Comparison of ENCODE assay signal across 30 mouse cellular contexts in genomic region chr13:51819351-51819750, GRCm38 (mm10). TPM values are rescaled to one million over a fixed set of nuclear protein-coding genes. Genes with fewer than 3 reads are reported as not detected.
A peak's percentile ranks its signal among the peaks of the same experiment; 100 is the strongest.
DNase-seq lines count a peak whose midpoint lies in the region; ATAC-seq and TF ChIP-seq lines count a peak whose summit lies in the region.
"Had no signal": no experiment of that assay in that cellular context is flagged by ENCODE, and none has a peak within 500 bp of the region (broad histone marks: within the 10 kb centered on the region; RNA-seq: fewer than 3 reads in every experiment).

No protein-coding gene starts in this region.

- no peak overlapping the region for H3K4me2 ChIP-seq in kidney, postnatal 0 days (ENCODE audit: low read length)
- H3K4me2 ChIP-seq in intestine, embryonic 15.5 days (replicated peaks), result no peak overlapping the region
- H3K4me2 ChIP-seq in forebrain, embryonic 16.5 days (ENCODE audit: low read length), result no peak overlapping the region
- H3K4me2 ChIP-seq: embryonic facial prominence, embryonic 13.5 days; forebrain, embryonic 12.5 days; forebrain, embryonic 15.5 days; heart, embryonic 13.5 days; hindbrain, embryonic 14.5 days had no signal

- H3K4me3 ChIP-seq in kidney, postnatal 0 days (replicated peaks; ENCODE audit: low read depth, low read length), result no peak overlapping the region
- H3K4me3 ChIP-seq in intestine, embryonic 15.5 days (replicated peaks), result no peak overlapping the region
- H3K4me3 ChIP-seq in forebrain, embryonic 16.5 days (replicated peaks; ENCODE audit: low read length), result no peak overlapping the region
- H3K4me3 ChIP-seq: embryonic facial prominence, embryonic 10.5 days; embryonic facial prominence, embryonic 13.5 days; erythroblast, embryonic 14.5 days; forebrain, embryonic 12.5 days; forebrain, embryonic 15.5 days; heart, adult 2 months; heart, embryonic 10.5 days; heart, embryonic 13.5 days had no signal

- no peaks in the 10 kb centered on the region for H3K27me3 ChIP-seq in kidney, postnatal 0 days (ENCODE audit: insufficient read depth, low read length)
- H3K27me3 ChIP-seq in intestine, embryonic 15.5 days (replicated peaks), result no peaks in the 10 kb centered on the region
- no peaks in the 10 kb centered on the region for H3K27me3 ChIP-seq in forebrain, embryonic 16.5 days (replicated peaks; ENCODE audit: control insufficient read depth, insufficient read depth, low read length)
- H3K27me3 ChIP-seq: CH12.LX; embryonic facial prominence, embryonic 13.5 days; forebrain, embryonic 12.5 days; forebrain, embryonic 15.5 days; heart, embryonic 13.5 days; Patski had no signal

- no peak for TF ChIP-seq CTCF in kidney, postnatal 0 days (IDR thresholded peaks at IDR 0.05; ENCODE audit: low read depth)

- no peaks in the 10 kb centered on the region for H3K4me1 ChIP-seq in kidney, postnatal 0 days (replicated peaks; ENCODE audit: insufficient read depth, low read length)
- H3K4me1 ChIP-seq in intestine, embryonic 15.5 days (replicated peaks), result peaks cover 25% of the 10 kb centered on the region
- peaks cover 11% of the 10 kb centered on the region for H3K4me1 ChIP-seq in forebrain, embryonic 16.5 days (replicated peaks; ENCODE audit: control insufficient read depth, insufficient read depth, low read length)

- no peaks in the 10 kb centered on the region for H3K36me3 ChIP-seq in kidney, postnatal 0 days (ENCODE audit: insufficient read depth, low read length)
- H3K36me3 ChIP-seq in intestine, embryonic 15.5 days, result no peaks in the 10 kb centered on the region
- no peaks in the 10 kb centered on the region for H3K36me3 ChIP-seq in forebrain, embryonic 16.5 days (ENCODE audit: control insufficient read depth, insufficient read depth)
- H3K36me3 ChIP-seq: embryonic facial prominence, embryonic 10.5 days; embryonic facial prominence, embryonic 13.5 days; forebrain, embryonic 12.5 days; forebrain, embryonic 15.5 days; G1E; heart, embryonic 10.5 days; heart, embryonic 13.5 days had no signal

- WGBS in kidney, postnatal 0 days, result 75% methylated on average over 6 of the region's 6 CpGs
- 78% methylated on average over 6 of the region's 6 CpGs for WGBS in intestine, embryonic 15.5 days
- WGBS in forebrain, embryonic 16.5 days, result 80% methylated on average over 6 of the region's 6 CpGs

- no peak for ATAC-seq in kidney, postnatal 0 days (replicated peaks; ENCODE audit: low FRiP score, low read depth)
- ATAC-seq in intestine, embryonic 15.5 days, result no peak
- no peak for ATAC-seq in forebrain, embryonic 16.5 days
- ATAC-seq: forebrain, embryonic 15.5 days; hindbrain, postnatal 0 days; inflammation-experienced regulatory T-cells, adult 6 months; intestine, postnatal 0 days; Patski had no signal

- H3K9ac ChIP-seq in kidney, postnatal 0 days (ENCODE audit: low read depth, low read length), result no peak overlapping the region
- no peak overlapping the region for H3K9ac ChIP-seq in intestine, embryonic 15.5 days
- no peak overlapping the region for H3K9ac ChIP-seq in forebrain, embryonic 16.5 days (replicated peaks; ENCODE audit: low read depth, low read length)
- H3K9ac ChIP-seq: embryonic facial prominence, embryonic 13.5 days; forebrain, embryonic 12.5 days; forebrain, embryonic 15.5 days; heart, embryonic 13.5 days; hindbrain, embryonic 14.5 days had no signal

- H3K9me3 ChIP-seq in kidney, postnatal 0 days (replicated peaks; ENCODE audit: low read length), result no peaks in the 10 kb centered on the region
- H3K9me3 ChIP-seq in intestine, embryonic 15.5 days, result no peaks in the 10 kb centered on the region
- no peaks in the 10 kb centered on the region for H3K9me3 ChIP-seq in forebrain, embryonic 16.5 days (ENCODE audit: control insufficient read depth, low read length)
- H3K9me3 ChIP-seq: embryonic facial prominence, embryonic 13.5 days; forebrain, embryonic 15.5 days; heart, embryonic 10.5 days; heart, embryonic 13.5 days had no signal

- peak overlapping the region; percentile 25; the same call in 1 of the 2 replicates for H3K27ac ChIP-seq in kidney, postnatal 0 days
- H3K27ac ChIP-seq in intestine, embryonic 15.5 days, result no peak overlapping the region
- H3K27ac ChIP-seq in forebrain, embryonic 16.5 days (ENCODE audit: low read length), result no peak overlapping the region
- H3K27ac ChIP-seq: embryonic facial prominence, embryonic 10.5 days; embryonic facial prominence, embryonic 13.5 days; forebrain, embryonic 12.5 days; forebrain, embryonic 15.5 days; heart, adult 2 months; heart, embryonic 10.5 days; hindbrain, embryonic 14.5 days; hindbrain, postnatal 0 days had no signal

- DNase-seq in adrenal gland, adult 2 months, result peak; percentile 76
- DNase-seq in adrenal gland, adult 18-20 months (ENCODE audit: low spot score in 2 of 2), result no peak
- DNase-seq in kidney, postnatal 0 days (ENCODE audit: low spot score), result no peak
- no peak for DNase-seq in kidney, postnatal 14 days
- DNase-seq in adrenal gland, postnatal 25 days, result peak; percentile 27
- DNase-seq: B cell, adult 2 months; cerebellum, adult 18-20 months; cerebellum, adult 9-11 months; cerebellum, postnatal 25 days; gastrocnemius, postnatal 10 days; gastrocnemius, postnatal 36 days; heart, adult 2 months; heart, postnatal 14 days; heart, postnatal 4 days had no signal

RNA-seq across cellular contexts. Expression of gene Sema4d, which starts 25.8 kb away (rescaled TPM):
- 10 to 100 TPM; 14.6 to 15.1 TPM for total RNA-seq in adrenal gland, adult 2 months (2021)
- 13.3 and 13.7 TPM in 2 replicates for polyA plus RNA-seq in adrenal gland, adult 2 months (2012; rRNA removed)
- 10 to 100 TPM in 1 of 2 experiments, 1 to 10 TPM in 1; 8.0 to 13.5 TPM for total RNA-seq in adrenal gland, adult 18-20 months (2021)
- polyA plus RNA-seq in kidney, postnatal 0 days (2015; fragmentation: Nextera tagmentation; extraction: Ambion mirVana), result 23.8 and 24.6 TPM in 2 replicates
- 15.4 and 22.0 TPM in 2 replicates for total RNA-seq in adrenal gland, postnatal 25 days (2021)
- 6.2 and 7.0 TPM in 2 replicates for polyA plus RNA-seq in intestine, embryonic 15.5 days (2015; fragmentation: Nextera tagmentation; extraction: Ambion mirVana)
- 20.8 and 24.6 TPM in 2 replicates for polyA plus RNA-seq in forebrain, embryonic 16.5 days (2015; fragmentation: Nextera tagmentation; extraction: Ambion mirVana)

RNA-seq across cellular contexts. Expression of gene Gadd45g, which starts 27.1 kb away (rescaled TPM):
- total RNA-seq in adrenal gland, adult 2 months (2021), result 10 to 100 TPM; 41.0 to 57.6 TPM
- 20.8 and 30.2 TPM in 2 replicates for polyA plus RNA-seq in adrenal gland, adult 2 months (2012; rRNA removed)
- total RNA-seq in adrenal gland, adult 18-20 months (2021), result 10 to 100 TPM; 44.9 to 80.0 TPM
- polyA plus RNA-seq in kidney, postnatal 0 days (2015; fragmentation: Nextera tagmentation; extraction: Ambion mirVana), result 58.0 and 60.1 TPM in 2 replicates
- 15.2 and 29.0 TPM in 2 replicates for total RNA-seq in adrenal gland, postnatal 25 days (2021)
- polyA plus RNA-seq in intestine, embryonic 15.5 days (2015; fragmentation: Nextera tagmentation; extraction: Ambion mirVana), result 35.4 and 36.3 TPM in 2 replicates
- 119 and 122 TPM in 2 replicates for polyA plus RNA-seq in forebrain, embryonic 16.5 days (2015; fragmentation: Nextera tagmentation; extraction: Ambion mirVana)

Comparison
In these comparisons a context has a peak if more than half of its experiments do, and no peak if none do; other contexts are left out.
1. DNase-seq: peak in adrenal gland, adult 2 months (single experiment) and adrenal gland, postnatal 25 days (single experiment); none in adrenal gland, adult 18-20 months (0 of 2), kidney, postnatal 0 days (single experiment) and kidney, postnatal 14 days (single experiment).